Mouse (Mus musculus): Measurements from ENCODE around the gene L1td1.

DNA sequence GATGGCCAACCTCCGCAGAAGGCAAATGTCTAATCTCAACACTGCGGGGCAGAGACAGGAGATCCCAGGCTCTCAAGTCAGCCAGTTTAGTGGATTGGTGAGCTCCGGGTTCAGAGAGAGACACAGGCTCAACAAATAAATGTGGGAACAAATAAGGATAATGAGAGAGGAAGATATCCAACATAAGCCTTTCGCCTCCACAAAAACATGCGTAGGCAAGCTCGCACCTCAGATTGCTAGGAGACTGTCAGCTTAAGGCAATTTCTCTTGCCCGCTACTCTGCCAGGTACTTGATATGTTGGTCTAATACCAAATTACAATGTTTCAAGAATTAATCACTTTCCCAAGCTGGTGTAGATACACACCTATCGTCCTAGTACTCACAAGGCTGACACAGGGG, 15.6 kb upstream of the L1td1 start:
- TF ChIP-seq CTCF (conservative IDR thresholded peaks at IDR 0.05; ENCODE audit: low read length) (no peak), POU5F1 (IDR thresholded peaks at IDR 0.05; ENCODE audit: borderline replicate concordance, low read length) (no peak)
